Mouse (Mus musculus): ENCODE measurements around the gene Fanci.

GRCm38 (mm10) chr7:79346555-79347075 lies 45.1 kb upstream of the Fanci start:
- no peak for TF ChIP-seq CTCF (IDR thresholded peaks at IDR 0.05; ENCODE audit: low read depth)
- no peak for TF ChIP-seq EP300 (IDR thresholded peaks at IDR 0.05; ENCODE audit: low read depth)

All from heart, postnatal 0 days (tissue).